ENCODE assay signal across 8 mouse cellular contexts in genomic region chr5:137738516-137738915, GRCm38 (mm10). TPM values are rescaled to one million over a fixed set of nuclear protein-coding genes. Genes with fewer than 3 reads are reported as not detected.
DNase-seq lines count a peak whose midpoint lies in the region; ATAC-seq and TF ChIP-seq lines count a peak whose summit lies in the region.

No protein-coding gene starts in this region.

- H3K9ac ChIP-seq in heart, embryonic 13.5 days = 0 out of 2 replicates have a peak overlapping the region, but pooled peaks have one; percentile 81
- H3K9ac ChIP-seq in forebrain, embryonic 12.5 days = peak overlapping the region; percentile 88
- peak overlapping the region; percentile 82 for H3K9ac ChIP-seq in midbrain, embryonic 15.5 days

- no peaks in the 10 kb centered on the region for H3K9me3 ChIP-seq in heart, embryonic 13.5 days
- H3K9me3 ChIP-seq in G1E (replicated peaks) = no peaks in the 10 kb centered on the region
- no peaks in the 10 kb centered on the region for H3K9me3 ChIP-seq in forebrain, embryonic 12.5 days
- no peaks in the 10 kb centered on the region for H3K9me3 ChIP-seq in midbrain, embryonic 15.5 days

- 46% methylated on average over 5 of the region's 5 CpGs for WGBS in heart, embryonic 13.5 days
- WGBS in forebrain, embryonic 12.5 days = 22% methylated on average over 5 of the region's 5 CpGs
- WGBS in midbrain, embryonic 15.5 days = 16% methylated on average over 5 of the region's 5 CpGs

- intact Hi-C loops in heart, postnatal 14 days (cut with DNase I) = no loop called here
- intact Hi-C loops in heart, postnatal 25 days (cut with DNase I) = loop anchor here (5.0 kb wide), 1 partner anchor 51 kb away; no protein-coding TSS in a partner anchor

- H3K27ac ChIP-seq in heart, embryonic 13.5 days (replicated peaks) = no peak overlapping the region
- peak overlapping the region; percentile 88 for H3K27ac ChIP-seq in forebrain, embryonic 12.5 days
- H3K27ac ChIP-seq in midbrain, embryonic 15.5 days = peak overlapping the region; percentile 87

- TF ChIP-seq CTCF in G1E (IDR thresholded peaks at IDR 0.05; ENCODE audit: low read depth, low read length) = no peak

- no peak overlapping the region for H3K4me2 ChIP-seq in heart, embryonic 13.5 days
- H3K4me2 ChIP-seq in forebrain, embryonic 12.5 days = peak overlapping the region; percentile 93
- H3K4me2 ChIP-seq in midbrain, embryonic 15.5 days = peak overlapping the region; percentile 92

- no peaks in the 10 kb centered on the region for H3K27me3 ChIP-seq in heart, embryonic 13.5 days (replicated peaks)
- H3K27me3 ChIP-seq in G1E (ENCODE audit: insufficient read depth, low read length) = peaks cover 25% of the 10 kb centered on the region
- no peaks in the 10 kb centered on the region for H3K27me3 ChIP-seq in forebrain, embryonic 12.5 days
- no peaks in the 10 kb centered on the region for H3K27me3 ChIP-seq in midbrain, embryonic 15.5 days (replicated peaks)

- peaks cover 28% of the 10 kb centered on the region for H3K36me3 ChIP-seq in heart, embryonic 13.5 days
- H3K36me3 ChIP-seq in G1E (replicated peaks) = no peaks in the 10 kb centered on the region
- peaks cover 33% of the 10 kb centered on the region for H3K36me3 ChIP-seq in forebrain, embryonic 12.5 days (replicated peaks)
- H3K36me3 ChIP-seq in midbrain, embryonic 15.5 days (replicated peaks) = peaks cover 8% of the 10 kb centered on the region; the same call in 1 of the 2 replicates

- H3K4me1 ChIP-seq in heart, embryonic 13.5 days = peaks cover 40% of the 10 kb centered on the region
- peaks cover 58% of the 10 kb centered on the region for H3K4me1 ChIP-seq in G1E (ENCODE audit: insufficient read depth, low read depth, low read length)
- peaks cover 65% of the 10 kb centered on the region for H3K4me1 ChIP-seq in forebrain, embryonic 12.5 days
- peaks cover 63% of the 10 kb centered on the region for H3K4me1 ChIP-seq in midbrain, embryonic 15.5 days

- DNase-seq in heart, postnatal 14 days = no peak
- DNase-seq in G1E (ENCODE audit: low spot score) = peak; percentile 52
- DNase-seq in ovary, postnatal 14 days (ENCODE audit: low spot score) = no peak
- no peak for DNase-seq in kidney, postnatal 36 days
- no peak for DNase-seq in heart, postnatal 25 days (ENCODE audit: low spot score)

- H3K4me3 ChIP-seq in heart, embryonic 13.5 days = no peak overlapping the region
- no peak overlapping the region for H3K4me3 ChIP-seq in G1E (ENCODE audit: low read depth, low read length)
- peak overlapping the region; percentile 74 for H3K4me3 ChIP-seq in forebrain, embryonic 12.5 days (replicated peaks)
- peak overlapping the region; percentile 76 for H3K4me3 ChIP-seq in midbrain, embryonic 15.5 days

- ATAC-seq in heart, embryonic 13.5 days (ENCODE audit: extremely low read depth, insufficient number of reproducible peaks, low FRiP score, low TSS enrichment) = no peak
- ATAC-seq in G1E (ENCODE audit: extremely low read depth, insufficient number of reproducible peaks, low FRiP score, poor library complexity, severe bottlenecking) = no peak
- ATAC-seq in forebrain, embryonic 12.5 days (ENCODE audit: low FRiP score) = no peak
- no peak for ATAC-seq in midbrain, embryonic 15.5 days (replicated peaks)

RNA-seq across cellular contexts. Expression of gene Nyap1, which starts 2.9 kb away (rescaled TPM):
- polyA plus RNA-seq in heart, embryonic 13.5 days (2015; fragmentation: Nextera tagmentation; extraction: Ambion mirVana) = 1.3 and 1.5 TPM in 2 replicates
- 1 to 10 TPM; 1.4 to 1.8 TPM for total RNA-seq in heart, postnatal 14 days (2021)
- total RNA-seq in G1E (2014; fragmentation: Nextera tagmentation) (0.90 and 1.0 TPM in 2 replicates), G1E (2017) (0.38 and 0.70 TPM in 2 replicates)
- 2.8 and 3.0 TPM in 2 replicates for polyA plus RNA-seq in G1E (2012)
- polyA plus RNA-seq in forebrain, embryonic 12.5 days (2016; fragmentation: Nextera tagmentation; extraction: Ambion mirVana) = 19.5 and 22.6 TPM in 2 replicates
- 58.6 and 61.2 TPM in 2 replicates for polyA plus RNA-seq in midbrain, embryonic 15.5 days (2015; fragmentation: Nextera tagmentation; extraction: Ambion mirVana)
- under 1 TPM; 0.98 to 0.99 TPM for total RNA-seq in heart, postnatal 25 days (2021)

RNA-seq across cellular contexts. Expression of gene Tsc22d4, which starts 7.0 kb away (rescaled TPM):
- polyA plus RNA-seq in heart, embryonic 13.5 days (2015; fragmentation: Nextera tagmentation; extraction: Ambion mirVana) = 128 and 131 TPM in 2 replicates
- total RNA-seq in heart, postnatal 14 days (2021) = 100 to 1,000 TPM; 287 to 312 TPM
- total RNA-seq in G1E (2014; fragmentation: Nextera tagmentation) = 90.8 and 114 TPM in 2 replicates
- 74.5 and 93.5 TPM in 2 replicates for total RNA-seq in G1E (2017)
- polyA plus RNA-seq in G1E (2012) = 404 and 491 TPM in 2 replicates
- 68.6 and 73.2 TPM in 2 replicates for polyA plus RNA-seq in forebrain, embryonic 12.5 days (2016; fragmentation: Nextera tagmentation; extraction: Ambion mirVana)
- 58.0 and 59.8 TPM in 2 replicates for polyA plus RNA-seq in midbrain, embryonic 15.5 days (2015; fragmentation: Nextera tagmentation; extraction: Ambion mirVana)
- 100 to 1,000 TPM; 282 to 288 TPM for total RNA-seq in heart, postnatal 25 days (2021)

RNA-seq across cellular contexts. Expression of gene Ppp1r35, which starts 40.1 kb away (rescaled TPM):
- 18.3 and 22.3 TPM in 2 replicates for polyA plus RNA-seq in heart, embryonic 13.5 days (2015; fragmentation: Nextera tagmentation; extraction: Ambion mirVana)
- total RNA-seq in heart, postnatal 14 days (2021) = 10 to 100 TPM; 13.9 to 14.0 TPM
- total RNA-seq in G1E (2014; fragmentation: Nextera tagmentation) (202 and 204 TPM in 2 replicates), G1E (2017) (28.2 and 35.6 TPM in 2 replicates)
- 121 and 153 TPM in 2 replicates for polyA plus RNA-seq in G1E (2012)
- polyA plus RNA-seq in forebrain, embryonic 12.5 days (2016; fragmentation: Nextera tagmentation; extraction: Ambion mirVana) = 55.7 and 60.1 TPM in 2 replicates
- polyA plus RNA-seq in midbrain, embryonic 15.5 days (2015; fragmentation: Nextera tagmentation; extraction: Ambion mirVana) = 37.3 and 45.0 TPM in 2 replicates
- 10 to 100 TPM; 11.1 to 13.4 TPM for total RNA-seq in heart, postnatal 25 days (2021)

RNA-seq across cellular contexts. Expression of gene Mepce, which starts 48.9 kb away (rescaled TPM):
- 6.2 and 8.5 TPM in 2 replicates for polyA plus RNA-seq in heart, embryonic 13.5 days (2015; fragmentation: Nextera tagmentation; extraction: Ambion mirVana)
- 10 to 100 TPM; 32.7 to 33.0 TPM for total RNA-seq in heart, postnatal 14 days (2021)
- 51.3 and 53.9 TPM in 2 replicates for total RNA-seq in G1E (2014; fragmentation: Nextera tagmentation)
- 22.3 and 27.8 TPM in 2 replicates for total RNA-seq in G1E (2017)
- polyA plus RNA-seq in G1E (2012) = 173 and 216 TPM in 2 replicates
- 13.4 and 15.4 TPM in 2 replicates for polyA plus RNA-seq in forebrain, embryonic 12.5 days (2016; fragmentation: Nextera tagmentation; extraction: Ambion mirVana)
- 10.7 and 10.8 TPM in 2 replicates for polyA plus RNA-seq in midbrain, embryonic 15.5 days (2015; fragmentation: Nextera tagmentation; extraction: Ambion mirVana)
- total RNA-seq in heart, postnatal 25 days (2021) = 10 to 100 TPM; 20.6 to 29.3 TPM

RNA-seq across cellular contexts. Expression of gene Zcwpw1, which starts 49.1 kb away (rescaled TPM):
- 7.6 and 7.7 TPM in 2 replicates for polyA plus RNA-seq in heart, embryonic 13.5 days (2015; fragmentation: Nextera tagmentation; extraction: Ambion mirVana)
- 1 to 10 TPM; 1.1 to 1.3 TPM for total RNA-seq in heart, postnatal 14 days (2021)
- total RNA-seq in G1E (2014; fragmentation: Nextera tagmentation) (8.4 and 9.9 TPM in 2 replicates), G1E (2017) (10.5 and 12.9 TPM in 2 replicates)
- 0.15 and 0.34 TPM in 2 replicates for polyA plus RNA-seq in G1E (2012)
- polyA plus RNA-seq in forebrain, embryonic 12.5 days (2016; fragmentation: Nextera tagmentation; extraction: Ambion mirVana) = 14.6 and 15.2 TPM in 2 replicates
- polyA plus RNA-seq in midbrain, embryonic 15.5 days (2015; fragmentation: Nextera tagmentation; extraction: Ambion mirVana) = 10.5 and 11.9 TPM in 2 replicates
- under 1 TPM; 0.57 to 0.89 TPM for total RNA-seq in heart, postnatal 25 days (2021)

Comparison
In these comparisons a context has a peak if more than half of its experiments do, and no peak if none do; other contexts are left out.
1. H3K4me3 ChIP-seq: peak in forebrain, embryonic 12.5 days (single experiment) and midbrain, embryonic 15.5 days (single experiment); none in heart, embryonic 13.5 days (single experiment) and G1E (single experiment).
2. Peak in every context shown above with its lines, with median percentiles within 50 percentile points of each other: H3K9ac ChIP-seq.